Mouse (Mus musculus) brain, embryonic 14.5 days (tissue): ENCODE measurements around the gene Hsp90aa1. TPM values are rescaled to one million over a fixed set of nuclear protein-coding genes. Genes with fewer than 3 reads are reported as not detected.
A peak's percentile ranks its signal among the peaks of the same experiment; 100 is the strongest.
"Not testable (repeated sequence)": the region's sequence is repeated elsewhere in the genome, so short reads cannot be mapped to it uniquely, and the experiment has no call there.

Experiments
- DNase-seq: peaks from one replicate; pipeline ENCODE4 v3.0.0-alpha.2; 2011; ENCODE audit warnings: low read depth
- CTCF ChIP-seq: fragments of 200-500 bp; IDR thresholded peaks from 2 replicates; pipeline ENCODE4 v1.5.1; 2012; ENCODE audit warnings: inconsistent platforms, mild to moderate bottlenecking, moderate library complexity, borderline replicate concordance; ENCODE audit not compliant: insufficient read depth, insufficient read length; ENCODE audit errors: extremely low read depth
- POLR2A ChIP-seq: fragments of 200-500 bp; IDR thresholded peaks from 2 replicates; pipeline ENCODE4 v1.6.1; 2012; ENCODE audit warnings: mild to moderate bottlenecking, inconsistent platforms, borderline replicate concordance; ENCODE audit not compliant: poor library complexity, insufficient read depth, insufficient read length, severe bottlenecking; ENCODE audit errors: extremely low read depth
- polyA plus RNA-seq: library from polyadenylated mRNA; depleted of rRNA; stranded (reverse); fragments of >200 nt; gene quantifications from 2 replicates; pipeline ENCODE4 v1.2.3, GENCODE M21; 2012

The Hsp90aa1 gene
- polyA plus RNA-seq, 1 experiment = 488 TPM

- no peak for DNase-seq
- TF ChIP-seq CTCF = no peak
- no peak for TF ChIP-seq POLR2A
These were observed 5.1 kb downstream of the Hsp90aa1 start for GRCm38 (mm10) chr12:110697457-110697856.

- DNase-seq = peak; percentile 15
- no peak for TF ChIP-seq CTCF
- TF ChIP-seq POLR2A = no peak
These were observed 5.5 kb downstream of the Hsp90aa1 start for GRCm38 (mm10) chr12:110696975-110697400.

- TF ChIP-seq CTCF (no peak), POLR2A (peak; percentile 94)
- DNase-seq = peak; percentile 99
These were observed 6.2 kb downstream of the Hsp90aa1 start for GRCm38 (mm10) chr12:110696173-110696974.

- TF ChIP-seq POLR2A = no peak
- no peak for TF ChIP-seq CTCF
- peak; percentile 76 for DNase-seq
These were observed 6.8 kb downstream of the Hsp90aa1 start for GRCm38 (mm10) chr12:110695676-110696171.

- not testable (repeated sequence) for DNase-seq
These were observed 9.2 kb downstream of the Hsp90aa1 start for GRCm38 (mm10) chr12:110693378-110693777.

GRCm38 (mm10) chr12:110689919-110690643 lies 12.4 kb downstream of the Hsp90aa1 start:
- no peak for TF ChIP-seq CTCF
- no peak for TF ChIP-seq POLR2A
- no peak for DNase-seq

- not testable (repeated sequence) for DNase-seq
These were observed 13.6 kb downstream of the Hsp90aa1 start for GRCm38 (mm10) chr12:110688921-110689320.

GRCm38 (mm10) chr12:110687894-110688734 lies 14.4 kb downstream of the Hsp90aa1 start:
- peak; percentile 82 for DNase-seq

GRCm38 (mm10) chr12:110683580-110683979 lies 18.9 kb downstream of the Hsp90aa1 start:
- TF ChIP-seq CTCF = no peak
- no peak for TF ChIP-seq POLR2A
- no peak for DNase-seq

More at GRCm38 (mm10) chr12:110687894-110688734, 14.4 kb downstream of the Hsp90aa1 start:
- no peak for TF ChIP-seq CTCF
- no peak for TF ChIP-seq POLR2A

GRCm38 (mm10) chr12:110682561-110683299 lies 19.8 kb downstream of the Hsp90aa1 start, which contains the start of gene 1700001K19Rik:
Gene 1700001K19Rik (minus strand): TSS chr12:110682619.
- TF ChIP-seq CTCF = no peak
- TF ChIP-seq POLR2A = no peak
- no peak for DNase-seq

- TF ChIP-seq POLR2A (no peak), CTCF (no peak)
- no peak for DNase-seq
These were observed 20.6 kb downstream of the Hsp90aa1 start for GRCm38 (mm10) chr12:110681878-110682277.

GRCm38 (mm10) chr12:110681191-110681590 lies 21.3 kb downstream of the Hsp90aa1 start:
- TF ChIP-seq CTCF (no peak), POLR2A (no peak)

More at GRCm38 (mm10) chr12:110681191-110681590, 21.3 kb downstream of the Hsp90aa1 start:
- peak; percentile 43 for DNase-seq
